Mouse (Mus musculus) adrenal gland, adult (tissue): Measurements from ENCODE around the gene Usp12.

Experiments
- DNase-seq, 2 experiments: peaks; one replicate each; pipeline ENCODE4 v3.0.0; 2022 to 2023; ENCODE audit warnings: low spot score in 1 of 2; ENCODE audit not compliant: inconsistent age in 2 of 2

The Usp12 gene

GRCm38 (mm10) chr5:146806004-146806430 is 11.2 kb upstream of the Usp12 start:
- no peak for DNase-seq

DNA sequence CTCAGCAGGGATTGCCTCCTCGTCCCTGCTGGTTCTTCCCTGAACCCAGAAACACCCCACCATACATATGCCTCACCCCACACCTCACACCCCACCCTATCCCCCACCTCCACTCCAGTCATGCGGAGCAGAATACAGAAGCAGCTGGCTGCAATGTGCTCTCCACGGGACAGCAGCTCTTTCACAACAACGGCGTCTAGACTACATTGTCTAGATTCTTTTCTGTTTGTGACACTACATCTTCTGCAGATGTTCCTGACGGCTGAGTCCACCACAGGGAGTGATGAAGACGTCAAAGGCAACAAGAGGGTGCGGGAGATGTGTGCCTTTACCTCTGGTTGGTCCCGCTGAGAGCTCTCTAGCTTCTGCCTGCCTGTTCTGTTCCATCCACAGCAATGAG is 3.2 kb upstream of the Usp12 start:
- DNase-seq: no peak

DNA sequence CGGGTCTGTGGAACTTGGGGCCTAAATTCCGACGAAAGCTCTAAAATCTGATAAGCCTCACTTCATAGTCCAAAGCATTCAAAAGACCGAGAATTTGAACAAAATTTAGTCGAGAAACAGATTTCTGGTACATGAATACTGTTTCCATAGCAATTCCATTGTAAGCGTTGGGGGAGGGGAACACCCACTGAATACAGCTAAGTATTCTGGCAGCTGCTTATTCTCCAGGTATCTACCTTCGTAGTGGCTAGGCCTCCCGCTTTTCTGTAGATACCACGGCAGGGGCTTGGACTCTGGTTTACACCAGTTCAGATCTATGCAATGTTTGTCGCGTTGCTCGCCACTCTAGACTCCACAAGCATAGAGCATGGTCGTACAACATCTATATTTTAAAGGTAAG is 922 bp upstream of the Usp12 start:
- peak in 1 of 2 experiments; percentile 45 for DNase-seq

DNA sequence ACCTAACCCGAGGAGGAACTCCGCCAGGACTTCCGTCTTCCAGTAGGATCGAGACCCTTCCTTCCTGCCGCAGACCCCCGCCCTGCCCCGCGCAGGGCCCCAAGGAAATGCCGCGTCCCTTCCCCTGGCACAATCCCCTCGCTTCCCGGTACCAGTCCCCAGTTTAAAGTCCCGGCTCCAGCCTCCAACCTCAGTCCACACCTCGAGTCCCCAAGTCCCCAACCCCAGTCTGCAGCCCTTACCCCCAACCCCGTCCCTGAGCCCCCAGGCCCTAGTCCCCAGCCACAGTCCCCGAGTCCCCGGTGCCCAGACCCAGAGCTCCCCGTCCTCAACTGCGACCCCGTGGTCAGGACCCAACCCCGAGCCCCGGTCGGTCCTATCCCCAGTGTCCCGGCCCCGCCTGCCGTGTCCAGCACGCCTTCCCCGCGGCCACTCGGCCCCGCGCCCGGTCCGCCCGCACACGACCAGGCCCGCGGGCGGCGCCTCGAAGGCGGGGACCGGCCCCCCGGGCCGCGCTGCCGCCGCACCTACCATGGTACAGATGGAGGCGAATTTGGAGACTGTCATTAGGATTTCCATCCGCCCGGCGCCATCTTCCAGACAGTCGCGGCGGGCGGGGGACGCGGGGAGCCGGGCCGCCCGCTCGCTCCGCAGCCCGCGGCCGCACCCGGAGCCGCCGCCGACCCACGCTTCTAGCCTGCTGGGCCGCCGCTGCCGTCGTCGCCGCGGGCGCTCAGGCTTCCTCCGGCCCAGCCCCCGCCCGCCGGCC is 538 bp downstream of the Usp12 start:
- no peak for DNase-seq

- peak in 1 of 2 experiments; percentile 38 for DNase-seq
Measured at GRCm38 (mm10) chr5:146793630-146794083, 1.1 kb downstream of the Usp12 start.

- peak in 1 of 2 experiments; percentile 67 for DNase-seq
Measured at GRCm38 (mm10) chr5:146792140-146792791, 2.5 kb downstream of the Usp12 start.

- DNase-seq: no peak
Measured at GRCm38 (mm10) chr5:146790944-146791343, 3.9 kb downstream of the Usp12 start.

GRCm38 (mm10) chr5:146789413-146789812 is 5.4 kb downstream of the Usp12 start:
- no peak for DNase-seq

- DNase-seq: no peak
Measured at GRCm38 (mm10) chr5:146786123-146786522, 8.7 kb downstream of the Usp12 start.

- DNase-seq: no peak
Measured at GRCm38 (mm10) chr5:146783891-146784290, 10.9 kb downstream of the Usp12 start.

DNA sequence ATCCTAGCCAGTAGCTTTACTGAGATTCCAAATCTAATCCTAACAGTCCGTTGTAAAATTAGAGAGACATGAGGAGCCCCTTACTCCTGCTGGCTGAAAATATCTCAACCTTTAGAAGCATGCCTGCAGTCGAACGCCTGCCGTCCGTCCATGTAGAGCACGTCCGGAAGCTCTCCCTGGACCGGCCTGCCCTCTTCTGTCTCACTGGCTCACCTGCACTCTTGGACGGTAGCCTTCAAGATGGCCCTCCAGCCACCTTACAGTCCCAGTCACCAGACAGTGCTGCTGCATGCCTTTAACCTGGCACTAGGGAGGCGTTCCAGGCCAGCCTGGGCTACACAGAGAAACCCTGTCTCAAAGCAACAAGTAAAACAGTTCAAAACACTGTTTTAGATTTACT is 11.5 kb downstream of the Usp12 start:
- no peak for DNase-seq

DNA sequence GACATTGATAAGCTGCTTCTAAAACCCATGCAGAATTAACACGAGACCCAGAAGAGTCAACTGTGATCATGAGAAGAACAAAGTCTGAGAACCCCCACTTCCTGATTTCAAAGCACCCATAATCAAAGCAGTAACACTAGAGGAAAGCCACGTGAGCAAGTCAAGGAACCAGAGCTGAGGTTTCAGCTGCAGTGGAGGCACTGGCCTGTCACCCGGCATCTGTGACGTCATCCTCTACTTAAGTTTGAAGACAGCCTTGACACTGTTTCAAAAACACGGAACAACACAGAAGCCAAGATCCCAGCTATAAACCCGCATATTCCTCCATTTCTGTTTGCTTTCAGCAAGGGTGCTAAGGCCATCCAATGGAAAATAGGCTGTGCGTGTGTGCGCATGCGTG is 13.1 kb downstream of the Usp12 start:
- DNase-seq: peak in 1 of 2 experiments; percentile 50

- DNase-seq: peak; percentile 49 to 57
Measured at GRCm38 (mm10) chr5:146779931-146780330, 14.9 kb downstream of the Usp12 start.

GRCm38 (mm10) chr5:146776988-146777639 is 17.7 kb downstream of the Usp12 start:
- DNase-seq: peak in 1 of 2 experiments; percentile 54

- peak; percentile 77 to 88 for DNase-seq
Measured at GRCm38 (mm10) chr5:146771982-146772381, 22.8 kb downstream of the Usp12 start.

DNA sequence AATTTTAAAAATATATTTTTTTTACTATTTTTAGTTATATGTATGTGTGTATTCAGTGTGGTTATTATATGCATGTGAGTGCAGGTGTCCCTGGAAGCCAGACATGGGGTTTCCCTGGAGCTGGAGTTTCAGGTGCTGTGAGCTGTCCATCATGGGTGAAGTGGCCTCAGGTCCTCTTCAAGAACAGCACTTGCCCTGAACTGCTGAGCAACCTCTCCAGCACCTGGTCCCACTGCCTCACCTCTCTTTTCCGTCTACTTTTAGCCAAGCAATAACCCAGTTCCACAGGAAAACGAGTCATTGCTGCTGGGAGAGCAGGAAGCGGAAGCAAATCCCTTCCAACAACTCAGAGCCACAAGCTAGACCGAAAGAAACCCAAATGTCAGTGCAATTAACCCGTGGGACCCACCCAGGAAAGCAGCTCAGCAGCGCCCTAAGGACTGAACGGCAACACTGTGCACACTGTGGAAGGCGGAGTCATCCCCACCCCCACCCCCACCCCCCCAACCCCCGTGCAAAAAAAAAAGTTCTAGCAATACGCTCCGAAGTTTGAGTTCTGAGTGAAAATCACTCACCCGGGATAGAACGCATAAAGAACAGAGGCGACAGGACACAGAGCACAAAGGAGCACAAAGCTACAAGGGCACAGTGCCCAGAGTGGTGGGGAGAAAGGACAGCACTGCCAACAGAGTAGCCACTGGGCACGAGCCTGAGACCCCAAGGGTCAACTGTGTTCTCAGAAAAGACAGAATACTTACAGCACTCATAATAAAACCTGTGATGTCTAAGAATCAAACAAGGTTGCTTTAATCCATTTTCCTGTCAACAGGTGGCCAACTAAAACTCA is 24.6 kb downstream of the Usp12 start:
- DNase-seq: peak in 1 of 2 experiments; percentile 42

DNA sequence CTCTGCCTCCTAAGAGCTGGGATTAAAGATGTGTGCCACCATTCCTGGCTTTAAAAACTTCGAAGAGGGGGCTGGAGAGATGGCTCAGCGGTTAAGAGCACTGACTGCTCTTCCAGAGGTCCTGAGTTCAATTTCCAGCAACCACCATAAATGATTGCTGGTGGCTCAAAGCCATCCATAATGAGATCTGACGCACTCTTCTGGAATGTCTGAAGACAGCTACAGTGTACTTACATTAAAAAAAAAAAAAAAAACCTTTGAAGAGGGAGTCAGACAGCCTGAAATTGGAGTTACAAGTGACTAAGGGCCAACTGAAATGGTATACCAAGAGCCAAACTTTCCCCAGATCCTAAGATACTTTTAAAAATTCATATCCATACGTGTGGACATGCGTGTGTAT is 29.0 kb downstream of the Usp12 start:
- DNase-seq: no peak

DNA sequence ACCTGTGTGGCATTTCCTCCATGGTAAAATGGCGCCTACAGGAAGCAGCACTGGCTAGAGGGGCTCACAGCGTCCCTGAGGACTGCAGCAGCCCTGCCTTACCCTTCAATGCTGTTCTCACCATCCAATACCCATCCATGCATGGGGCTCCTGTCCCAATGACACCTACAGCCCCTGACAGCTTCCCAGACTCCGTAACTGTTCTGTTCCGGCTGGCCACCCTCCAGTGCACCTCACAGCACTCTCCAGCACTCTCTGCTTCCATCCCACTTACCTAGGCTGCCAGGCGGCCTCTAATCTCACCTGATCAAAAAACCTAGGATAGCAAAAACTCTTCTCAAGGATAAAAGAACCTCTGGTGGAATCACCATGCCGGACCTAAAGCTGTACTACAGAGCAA is 35.6 kb downstream of the Usp12 start:
- no peak for DNase-seq

DNA sequence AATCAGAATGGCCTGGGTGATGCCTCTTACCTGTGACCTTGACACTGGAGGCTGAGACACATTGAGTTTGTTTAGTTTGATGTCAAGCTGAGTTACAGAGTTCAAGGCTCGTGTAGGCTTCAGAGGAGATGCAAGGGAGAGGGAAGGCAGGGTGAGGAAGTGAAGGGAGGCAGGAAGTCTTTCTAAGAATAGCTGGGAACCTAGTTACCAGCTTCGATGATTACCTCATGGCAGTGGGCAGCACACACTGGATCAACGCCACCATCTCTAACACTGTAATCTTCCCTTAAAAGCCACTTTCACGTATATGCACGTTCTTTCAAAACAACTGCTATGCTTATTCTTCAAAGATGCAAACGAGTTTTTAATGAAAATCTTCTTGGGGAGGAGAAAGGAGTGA is 36.9 kb downstream of the Usp12 start:
- DNase-seq: peak in 1 of 2 experiments; percentile 39

- no peak for DNase-seq
Measured at GRCm38 (mm10) chr5:146757316-146757715, 37.5 kb downstream of the Usp12 start.

DNA sequence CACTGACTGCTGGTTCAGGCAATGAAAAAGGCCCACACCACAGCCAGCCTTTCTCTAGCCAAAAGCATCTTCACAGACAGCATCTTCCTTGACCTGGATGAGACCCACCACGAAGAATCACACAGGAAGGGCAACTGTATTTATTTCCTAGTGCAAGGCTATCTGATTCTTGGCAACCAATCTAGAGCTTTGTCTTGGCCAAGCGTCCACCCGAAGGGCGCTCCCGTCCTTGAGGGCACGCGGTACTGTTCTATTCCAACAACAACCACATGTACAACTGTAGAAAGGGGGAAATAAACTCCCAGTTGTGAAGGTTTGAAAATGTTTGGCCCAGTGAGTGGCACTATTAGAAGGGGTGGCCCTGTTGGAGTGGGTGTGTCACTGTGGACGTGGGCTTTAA is 41.6 kb downstream of the Usp12 start:
- peak in 1 of 2 experiments; percentile 73 for DNase-seq
